Mouse (Mus musculus): Measurements from ENCODE around the gene Tinf2.

DNA sequence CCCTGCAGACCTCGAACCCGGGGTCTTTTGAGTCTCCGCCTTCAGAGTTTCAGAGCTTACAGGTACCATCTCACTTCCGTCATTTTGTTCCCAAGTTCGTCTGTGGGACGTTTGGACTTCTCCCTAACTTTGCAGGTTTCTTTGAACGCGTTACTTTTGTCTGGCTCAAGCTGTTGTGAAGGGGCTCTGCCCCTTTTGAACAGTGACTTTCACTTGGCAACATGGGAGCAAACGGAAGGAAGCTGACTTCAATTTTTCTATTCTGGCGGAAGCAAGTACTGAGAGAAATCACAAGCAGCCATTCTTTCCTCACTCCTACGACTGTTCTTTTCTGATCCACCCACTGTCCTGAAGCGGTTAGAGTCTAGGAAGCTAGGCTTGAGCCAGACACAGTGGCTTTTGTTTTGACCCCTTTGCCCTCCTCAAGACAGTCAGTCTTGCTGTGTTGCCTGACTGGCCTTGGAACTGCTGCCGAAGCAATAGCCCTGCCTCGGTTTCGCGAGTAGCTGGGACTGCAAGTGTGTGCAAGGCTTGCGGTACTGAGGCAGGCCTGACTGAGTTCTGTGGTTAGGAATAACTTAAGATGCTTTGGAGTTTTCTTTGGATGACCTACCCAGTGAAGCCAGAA is 37.2 kb downstream of the Tinf2 start:
- TF ChIP-seq CTCF (IDR thresholded peaks at IDR 0.05; ENCODE audit: low read depth, low read length), result no peak
- TF ChIP-seq POLR2A (IDR thresholded peaks at IDR 0.05; ENCODE audit: insufficient read depth, low read length), result no peak
